Mouse (Mus musculus) small intestine, adult 2 months (tissue): ENCODE measurements around the gene Pink1.

Source experiments
- CTCF ChIP-seq: fragments of 200-500 bp; IDR thresholded peaks from 2 replicates; pipeline ENCODE4 v1.5.1; 2012; ENCODE audit warnings: low read depth, mild to moderate bottlenecking, control low read depth, inconsistent platforms, low read length, moderate library complexity, mixed read lengths; ENCODE audit not compliant: insufficient replicate concordance, insufficient read length; ENCODE audit errors: extremely low read depth
- POLR2A ChIP-seq: fragments of 200-500 bp; IDR thresholded peaks from 2 replicates; pipeline ENCODE4 v1.6.1; 2012; ENCODE audit warnings: low read depth, mild to moderate bottlenecking, control low read depth, inconsistent platforms, low read length, moderate library complexity

DNA sequence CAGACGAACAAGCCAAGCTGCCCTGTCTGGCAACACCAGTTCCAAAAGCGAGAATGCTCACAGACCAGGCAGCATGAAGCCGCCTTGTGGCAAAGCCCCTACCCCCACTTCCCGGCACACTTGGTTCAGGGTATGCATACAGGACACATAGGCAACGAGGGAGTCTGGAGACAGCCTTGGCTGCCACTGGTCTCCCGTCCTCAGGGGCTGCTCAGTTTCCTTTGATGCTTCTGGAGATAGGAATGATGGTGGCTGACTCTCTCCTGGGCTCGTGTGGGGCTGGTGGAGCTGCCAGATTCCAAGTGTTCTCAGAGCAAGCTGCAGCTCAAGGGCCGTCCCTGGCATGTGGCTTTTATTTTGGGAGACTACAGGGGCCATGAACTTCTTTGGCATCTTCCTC, 15.3 kb upstream of the Pink1 start:
- TF ChIP-seq CTCF (no peak), POLR2A (no peak)
